ENCODE assay signal across 14 mouse cellular contexts in genomic region chr8:116673966-116674805, GRCm38 (mm10). TPM values are rescaled to one million over a fixed set of nuclear protein-coding genes. Genes with fewer than 3 reads are reported as not detected.
A peak's percentile ranks its signal among the peaks of the same experiment; 100 is the strongest.
DNase-seq lines count a peak whose midpoint lies in the region; TF ChIP-seq lines count a peak whose summit lies in the region.
"Had no signal": no experiment of that assay in that cellular context is flagged by ENCODE, and none has a peak within 500 bp of the region (broad histone marks: within the 10 kb centered on the region; RNA-seq: fewer than 3 reads in every experiment).

No protein-coding gene starts in this region.

- H3K4me1 ChIP-seq in E14TG2a.4 (replicated peaks; ENCODE audit: low read depth, low read length): peaks cover 73% of the 10 kb centered on the region
- H3K4me1 ChIP-seq: megakaryocyte, embryonic 14.5 days had no signal

- H3K4me3 ChIP-seq in left cerebral cortex, adult 2 months: no peak overlapping the region
- peak overlapping the region; percentile 88 for H3K4me3 ChIP-seq in E14TG2a.4 (replicated peaks; ENCODE audit: low read length)
- H3K4me3 ChIP-seq: megakaryocyte, embryonic 14.5 days had no signal

- no peak for TF ChIP-seq CTCF in left cerebral cortex, adult 2 months (IDR thresholded peaks at IDR 0.05)
- no peak for TF ChIP-seq CTCF in E14TG2a.4 (conservative IDR thresholded peaks at IDR 0.05; ENCODE audit: low read length)

- H3K27ac ChIP-seq in left cerebral cortex, adult 2 months: no peak overlapping the region

- H3K27me3 ChIP-seq in E14TG2a.4 (ENCODE audit: insufficient read depth, low read length): no peaks in the 10 kb centered on the region
- H3K27me3 ChIP-seq in splenic B cell, adult 2 months (ENCODE audit: control insufficient read depth, insufficient read depth, low read length, poor library complexity, severe bottlenecking): no peaks in the 10 kb centered on the region
- H3K27me3 ChIP-seq: megakaryocyte, embryonic 14.5 days had no signal

- DNase-seq in left cerebral cortex, adult 2 months (ENCODE audit: extremely low spot score in 1 of 2, low spot score in 2 of 2): peak; percentile 43 to 55
- no peak for DNase-seq in left cerebral cortex, postnatal 14 days (ENCODE audit: low spot score in 2 of 2)
- peak; percentile 72 for DNase-seq in WW6 (ENCODE audit: low read depth, low spot score)
- peak; percentile 25 for DNase-seq in splenic B cell, adult 2 months (ENCODE audit: low read depth, low spot score)
- no peak for DNase-seq in spleen, postnatal 14 days (ENCODE audit: low spot score in 2 of 2)
- DNase-seq in lung, postnatal 4 days: no peak
- DNase-seq: adrenal gland, postnatal 14 days; cerebellum, adult 11-12 months; embryo, embryonic 11 days; gastrocnemius, postnatal 25 days; kidney, postnatal 25 days; lung, adult 2 months had no signal

- peaks cover 14% of the 10 kb centered on the region for H3K9me3 ChIP-seq in E14TG2a.4 (ENCODE audit: low read length)

- intact Hi-C loops in left cerebral cortex, adult 2 months (cut with DNase I): no loop called here
- intact Hi-C loops in left cerebral cortex, postnatal 14 days (cut with DNase I): loop anchor here (5.0 kb wide), 1 partner anchor 193 kb away; no protein-coding TSS in a partner anchor

- H3K36me3 ChIP-seq in E14TG2a.4 (ENCODE audit: insufficient read depth, low read length): peaks cover 27% of the 10 kb centered on the region
- no peaks in the 10 kb centered on the region for H3K36me3 ChIP-seq in splenic B cell, adult 2 months (ENCODE audit: control insufficient read depth, insufficient read depth, low read length, poor library complexity, severe bottlenecking)

RNA-seq across cellular contexts. Expression of gene Cdyl2, which starts 58.6 kb away (rescaled TPM):
- total RNA-seq in left cerebral cortex, adult 2 months (2021): 10 to 100 TPM; 22.4 to 24.1 TPM
- total RNA-seq in left cerebral cortex, postnatal 14 days (2021): 10 to 100 TPM; 18.9 to 20.8 TPM

Comparison
In these comparisons a context has a peak if more than half of its experiments do, and no peak if none do; other contexts are left out.
1. DNase-seq: peak in left cerebral cortex, adult 2 months (2 of 2), WW6 (single experiment) and splenic B cell, adult 2 months (single experiment); none in left cerebral cortex, postnatal 14 days (0 of 2), spleen, postnatal 14 days (0 of 2) and lung, postnatal 4 days (0 of 2).